Mouse (Mus musculus) fat pad, adult 2 months (tissue): Measurements from ENCODE around the gene Hoxa3.

Experiments
- DNase-seq: peaks from one replicate; pipeline ENCODE4 v3.0.0-alpha.2; 2011; ENCODE audit warnings: low read depth, low spot score; ENCODE audit errors: extremely low read depth

Gene Hoxa3

GRCm38 (mm10) chr6:52213119-52213986 lies at the start of gene Hoxa3, which contains the start of gene Gm28308:
Gene Hoxa3, minus strand, starts transcription at chr6:52213336.
Gene Gm28308, minus strand, starts transcription at chr6:52213339.
- no peak for DNase-seq

- no peak for DNase-seq
Measured at GRCm38 (mm10) chr6:52262463-52263320, 49.6 kb upstream of the Hoxa3 start.

GRCm38 (mm10) chr6:52261751-52262462 lies 48.8 kb upstream of the Hoxa3 start:
- DNase-seq, result no peak

GRCm38 (mm10) chr6:52260654-52261575 lies 47.8 kb upstream of the Hoxa3 start, which contains the start of gene Hoxa13:
Gene Hoxa13, minus strand, starts transcription at chr6:52260880.
- no peak for DNase-seq

GRCm38 (mm10) chr6:52259811-52260261 lies 46.7 kb upstream of the Hoxa3 start:
- no peak for DNase-seq

- no peak for DNase-seq
Measured at GRCm38 (mm10) chr6:52259081-52259790, 46.1 kb upstream of the Hoxa3 start.

GRCm38 (mm10) chr6:52256956-52257355 lies 43.8 kb upstream of the Hoxa3 start:
- DNase-seq, result no peak

- DNase-seq, result no peak
Measured at GRCm38 (mm10) chr6:52253511-52254500, 40.7 kb upstream of the Hoxa3 start.

GRCm38 (mm10) chr6:52252775-52253376 lies 39.7 kb upstream of the Hoxa3 start:
- no peak for DNase-seq

- DNase-seq, result no peak
Measured at GRCm38 (mm10) chr6:52252016-52252774, 39.1 kb upstream of the Hoxa3 start.

- no peak for DNase-seq
Measured at GRCm38 (mm10) chr6:52251177-52251879, 38.2 kb upstream of the Hoxa3 start.

GRCm38 (mm10) chr6:52249826-52250225 lies 36.7 kb upstream of the Hoxa3 start:
- no peak for DNase-seq

GRCm38 (mm10) chr6:52249415-52249738 lies 36.2 kb upstream of the Hoxa3 start:
- no peak for DNase-seq

GRCm38 (mm10) chr6:52248638-52249414 lies 35.7 kb upstream of the Hoxa3 start:
- DNase-seq, result no peak

- DNase-seq, result no peak
Measured at GRCm38 (mm10) chr6:52247766-52248637, 34.9 kb upstream of the Hoxa3 start.
